Mouse (Mus musculus) heart, embryonic 14.5 days (tissue): ENCODE measurements around the gene Fam3b. TPM values are rescaled to one million over a fixed set of nuclear protein-coding genes. Genes with fewer than 3 reads are reported as not detected.

Experiments used
- ATAC-seq: fragments of 200-750 bp; cut with Nextera tagmentation; 2 replicates; pipeline ENCODE4 v1.8.0; 2017; ENCODE audit warnings: low read depth, moderate TSS enrichment; ENCODE audit not compliant: insufficient number of reproducible peaks, insufficient read depth, low FRiP score
- H3K27ac ChIP-seq, 2 experiments: fragments of 200-500 bp in 1 of 2; fragments of 300-500 bp in 1 of 2; sonication (generic) in 1 of 2; replicated peaks in 1 of 2; 2 replicates each; pipeline ENCODE4 v1.5.1; 2012 to 2014; ENCODE audit warnings: low read depth in 2 of 2, low read length in 2 of 2, control low read depth in 1 of 2, mild to moderate bottlenecking in 1 of 2, mixed read lengths in 1 of 2; ENCODE audit not compliant: control insufficient read depth in 1 of 2, insufficient read depth in 1 of 2
- H3K27me3 ChIP-seq: fragments of 300-500 bp; sonication (generic); 2 replicates; pipeline ENCODE4 v1.6.1; 2014; ENCODE audit warnings: mild to moderate bottlenecking, low read length, control low read depth; ENCODE audit not compliant: control insufficient read depth, insufficient read depth
- H3K36me3 ChIP-seq: fragments of 300-500 bp; sonication (generic); 2 replicates; pipeline ENCODE4 v1.6.1; 2014; ENCODE audit warnings: mild to moderate bottlenecking, control low read depth, low read length, mixed read lengths; ENCODE audit not compliant: control insufficient read depth, insufficient read depth
- H3K4me1 ChIP-seq, 2 experiments: fragments of 200-500 bp in 1 of 2; fragments of 300-500 bp in 1 of 2; sonication (generic) in 1 of 2; 2 replicates each; pipeline ENCODE4 v1.6.1; 2012 to 2014; ENCODE audit warnings: low read length in 2 of 2, control low read depth in 1 of 2, mixed read lengths in 1 of 2; ENCODE audit not compliant: control insufficient read depth in 2 of 2, insufficient read depth in 2 of 2
- H3K4me2 ChIP-seq: fragments of 300-500 bp; sonication (generic); 2 replicates; pipeline ENCODE4 v1.6.1; 2014; ENCODE audit warnings: mild to moderate bottlenecking, low read length
- H3K4me3 ChIP-seq, 2 experiments: fragments of 200-500 bp in 1 of 2; fragments of 300-500 bp in 1 of 2; sonication (generic) in 1 of 2; 2 replicates each; pipeline ENCODE4 v1.5.1; 2012 to 2014; ENCODE audit warnings: low read length in 2 of 2, mild to moderate bottlenecking in 2 of 2, control low read depth in 1 of 2, low read depth in 1 of 2, moderate library complexity in 1 of 2; ENCODE audit not compliant: control insufficient read depth in 1 of 2, insufficient read depth in 1 of 2
- H3K9ac ChIP-seq: fragments of 300-500 bp; sonication (generic); 2 replicates; pipeline ENCODE4 v1.6.1; 2014; ENCODE audit warnings: mild to moderate bottlenecking, low read length
- H3K9me3 ChIP-seq: fragments of 300-500 bp; sonication (generic); 2 replicates; pipeline ENCODE4 v1.6.1; 2016; ENCODE audit warnings: low read length, control low read depth; ENCODE audit not compliant: control insufficient read depth
- WGBS: fragments of 180-500 bp; shearing (Covaris S2); extraction: QIAGEN DNeasy Blood & Tissue Kit; methylation state at CpG from one replicate; pipeline ENCODE4 v1.1.7; 2014; 5-methylcytosine and 5-hydroxymethylcytosine counted together
- polyA plus RNA-seq: library from polyadenylated mRNA; unstranded; fragments of >200 nt; fragmentation: Nextera tagmentation; extraction: Ambion mirVana; gene quantifications from 2 replicates; pipeline ENCODE4 v1.2.1, GENCODE M21; 2014

Gene Fam3b
- polyA plus RNA-seq, 1 experiment from 2014 or later, result not detected

DNA sequence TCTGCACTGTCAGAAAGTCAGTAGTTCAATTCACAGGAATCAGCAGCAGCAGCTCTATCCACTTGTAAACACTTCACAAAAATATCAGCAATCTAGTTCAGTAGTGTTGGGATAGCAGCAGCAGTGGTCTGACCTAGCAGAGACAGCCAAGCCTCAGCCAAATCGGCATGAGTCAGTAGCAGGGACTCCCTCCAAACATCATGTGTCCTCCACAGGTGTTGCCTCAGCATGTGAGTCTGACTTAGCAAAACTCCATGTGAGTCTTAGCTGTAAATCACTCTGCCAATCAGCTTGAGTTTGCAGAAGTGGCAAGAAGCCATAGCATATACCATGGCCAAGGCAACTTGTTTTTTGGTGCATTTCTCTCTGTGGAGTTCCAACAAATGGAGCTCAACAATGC, 18.5 kb upstream of the Fam3b start:
- Histone ChIP-seq H3K4me2 (no peak overlapping the region), H3K36me3 (no peaks in the 10 kb centered on the region), H3K9me3 (0 out of 2 replicates have a peak, but pooled peaks cover 2% of the 10 kb centered on the region), H3K27me3 (no peaks in the 10 kb centered on the region), H3K27ac (no peak overlapping the region), H3K4me3 (no peak overlapping the region), H3K4me1 (peaks cover 25 to 29% of the 10 kb centered on the region in 2 experiments), H3K9ac (no peak overlapping the region)
- 65% methylated on average over 1 of the region's 1 CpGs for WGBS
- no peak for ATAC-seq

DNA sequence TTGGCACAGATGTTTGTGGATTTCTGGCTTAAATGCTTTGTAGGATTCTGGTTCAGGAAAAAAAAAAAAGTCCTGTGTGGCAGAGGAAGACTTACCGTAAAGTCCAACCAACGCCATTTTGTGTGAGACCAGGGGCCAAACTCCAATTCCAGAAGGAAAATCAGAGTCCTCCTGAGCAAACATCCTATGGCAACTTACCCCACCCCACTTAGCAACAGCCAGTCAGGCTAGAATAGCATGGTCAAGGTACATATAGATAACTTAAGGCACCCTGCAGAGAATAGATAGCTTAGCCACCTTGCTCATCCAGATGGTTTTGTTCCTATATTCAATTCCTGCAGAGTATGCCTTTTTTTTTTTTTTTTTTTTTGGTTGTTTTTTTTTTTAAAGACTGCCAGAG, 14.6 kb upstream of the Fam3b start:
- no peak overlapping the region for H3K4me2 ChIP-seq
- ATAC-seq, result no peak
- H3K27ac ChIP-seq, result no peak overlapping the region
- no peak overlapping the region for H3K4me3 ChIP-seq
- H3K36me3 ChIP-seq, result no peaks in the 10 kb centered on the region
- peaks cover 2% of the 10 kb centered on the region in 2 experiments for H3K4me1 ChIP-seq
- H3K9ac ChIP-seq, result no peak overlapping the region
- 83% methylated on average over 2 of the region's 2 CpGs for WGBS
- 0 out of 2 replicates have a peak, but pooled peaks cover 2% of the 10 kb centered on the region for H3K9me3 ChIP-seq
- H3K27me3 ChIP-seq, result no peaks in the 10 kb centered on the region

DNA sequence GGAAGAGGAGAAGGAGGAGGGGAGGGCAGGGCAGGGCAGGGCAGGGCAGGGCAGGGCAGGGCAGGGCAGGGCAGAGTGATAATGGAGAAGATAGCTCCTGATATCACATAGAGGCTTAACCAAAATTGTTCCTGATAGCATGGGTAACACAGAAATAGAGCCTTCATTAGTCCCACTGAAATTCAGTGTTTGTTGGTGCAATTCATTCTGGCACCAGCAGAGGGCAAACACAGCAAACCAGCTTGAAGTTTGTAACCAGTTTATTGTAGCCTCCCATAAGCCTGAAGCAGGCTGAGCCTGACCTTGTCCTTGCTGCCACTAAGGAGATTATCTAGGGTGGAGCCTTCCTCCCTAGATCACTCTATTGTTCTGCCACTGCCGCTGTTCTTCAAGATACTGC, 8.4 kb upstream of the Fam3b start:
- Histone ChIP-seq H3K36me3 (no peaks in the 10 kb centered on the region), H3K27me3 (no peaks in the 10 kb centered on the region), H3K4me1 (no peaks in the 10 kb centered on the region), H3K4me2 (no peak overlapping the region), H3K27ac (no peak overlapping the region), H3K9me3 (no peaks in the 10 kb centered on the region), H3K4me3 (no peak overlapping the region), H3K9ac (no peak overlapping the region)
- no peak for ATAC-seq
- 0% methylated on average over 1 of the region's 1 CpGs for WGBS

DNA sequence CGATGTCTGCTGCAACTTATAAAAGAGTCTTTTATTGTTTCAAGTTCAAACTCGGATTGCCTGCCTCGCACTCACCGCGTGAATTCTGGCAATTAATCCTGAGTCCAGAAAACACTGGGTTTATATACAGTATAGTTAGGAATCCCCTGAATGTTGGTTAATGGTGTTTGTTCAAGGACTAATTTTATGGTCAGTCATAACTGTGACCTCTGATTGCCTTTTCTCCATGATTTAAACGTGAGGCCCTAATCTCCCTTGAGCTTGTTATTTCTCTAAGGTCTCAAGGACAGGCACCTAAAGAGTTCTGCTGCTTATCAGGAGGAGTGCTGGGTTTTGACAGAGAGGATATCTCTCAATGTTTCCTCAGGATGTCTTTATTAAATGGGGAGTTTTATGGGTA, 7.4 kb upstream of the Fam3b start:
- Histone ChIP-seq H3K4me1 (no peaks in the 10 kb centered on the region), H3K27ac (no peak overlapping the region), H3K4me3 (no peak overlapping the region), H3K9me3 (no peaks in the 10 kb centered on the region), H3K27me3 (no peaks in the 10 kb centered on the region), H3K36me3 (no peaks in the 10 kb centered on the region), H3K9ac (no peak overlapping the region), H3K4me2 (no peak overlapping the region)
- WGBS, result 69% methylated on average over 6 of the region's 6 CpGs
- no peak for ATAC-seq

DNA sequence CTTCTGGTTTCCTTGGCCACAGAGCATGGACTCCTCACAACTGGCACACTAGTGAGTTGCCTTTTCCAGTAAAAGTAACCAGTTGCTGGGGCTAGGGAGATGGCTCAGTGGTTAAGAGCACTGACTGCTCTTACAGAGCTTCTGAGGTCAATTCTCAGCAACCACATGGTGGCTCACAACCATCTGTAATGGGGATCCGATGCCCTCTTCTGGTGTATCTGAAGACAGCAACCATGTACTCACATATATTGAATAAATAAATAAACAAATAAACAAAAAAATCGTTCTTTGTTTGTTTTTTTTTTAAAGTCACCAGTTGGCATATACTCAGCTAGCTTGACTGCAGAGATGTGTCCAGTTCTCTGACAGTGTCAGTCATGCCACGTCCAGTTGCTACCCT, 1.7 kb upstream of the Fam3b start:
- WGBS, result 73% methylated on average over 3 of the region's 3 CpGs
- Histone ChIP-seq H3K4me2 (no peak overlapping the region), H3K9me3 (no peaks in the 10 kb centered on the region), H3K36me3 (no peaks in the 10 kb centered on the region), H3K9ac (no peak overlapping the region), H3K27ac (no peak overlapping the region), H3K27me3 (no peaks in the 10 kb centered on the region), H3K4me3 (no peak overlapping the region), H3K4me1 (peaks cover 4 to 6% of the 10 kb centered on the region in 2 experiments; a peak in 2 of 4 replicates)
- ATAC-seq, result no peak

DNA sequence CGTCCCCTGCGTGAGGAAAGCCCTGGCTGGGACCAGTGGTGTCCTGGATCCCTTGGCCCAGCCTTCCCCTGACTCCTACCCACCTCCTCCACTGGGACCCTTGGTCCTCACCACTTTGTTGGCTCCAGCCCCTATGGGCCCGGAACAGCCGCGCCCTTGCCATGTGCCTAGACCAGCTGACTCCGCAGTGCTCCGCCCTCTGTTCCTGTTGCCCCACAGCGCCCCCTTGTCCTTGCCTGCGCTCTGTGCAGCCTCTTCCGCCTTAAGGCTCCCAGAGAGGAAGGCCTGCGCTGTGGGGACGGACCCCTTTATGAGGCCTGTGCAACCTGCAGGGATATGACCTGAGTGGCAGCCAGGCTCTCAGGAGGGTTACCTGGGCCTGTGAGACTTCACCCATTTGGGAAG, 2.3 kb downstream of the Fam3b start:
- WGBS, result 88% methylated on average over 12 of the region's 12 CpGs
- H3K9me3 ChIP-seq, result no peaks in the 10 kb centered on the region
- no peak overlapping the region for H3K27ac ChIP-seq
- peaks cover 4 to 6% of the 10 kb centered on the region in 2 experiments; a peak in 2 of 4 replicates for H3K4me1 ChIP-seq
- no peaks in the 10 kb centered on the region for H3K36me3 ChIP-seq
- H3K4me3 ChIP-seq, result no peak overlapping the region
- ATAC-seq, result 0 out of 2 replicates have a peak, but pooled peaks have one; percentile 21
- no peak overlapping the region for H3K4me2 ChIP-seq
- H3K27me3 ChIP-seq, result no peaks in the 10 kb centered on the region
- H3K9ac ChIP-seq, result no peak overlapping the region

DNA sequence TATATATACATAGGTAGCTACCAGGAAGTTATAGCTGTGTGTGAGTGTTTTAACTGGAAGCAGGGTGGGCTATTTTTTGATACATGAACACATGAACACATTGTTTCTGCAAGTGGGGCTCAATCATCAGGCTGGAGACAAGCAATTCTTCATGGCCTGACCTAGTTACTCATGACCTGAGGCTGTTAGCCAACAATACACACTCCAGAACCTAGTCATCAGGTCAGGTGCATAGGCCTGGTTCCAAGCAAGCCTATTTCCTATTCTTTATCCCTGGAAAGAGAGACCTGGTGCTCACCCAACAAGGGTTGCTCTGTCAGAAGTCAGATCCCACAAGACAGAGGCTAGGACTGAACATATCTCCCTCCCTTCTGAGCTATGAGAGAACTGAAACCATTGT, 3.1 kb downstream of the Fam3b start:
- no peaks in the 10 kb centered on the region for H3K9me3 ChIP-seq

DNA sequence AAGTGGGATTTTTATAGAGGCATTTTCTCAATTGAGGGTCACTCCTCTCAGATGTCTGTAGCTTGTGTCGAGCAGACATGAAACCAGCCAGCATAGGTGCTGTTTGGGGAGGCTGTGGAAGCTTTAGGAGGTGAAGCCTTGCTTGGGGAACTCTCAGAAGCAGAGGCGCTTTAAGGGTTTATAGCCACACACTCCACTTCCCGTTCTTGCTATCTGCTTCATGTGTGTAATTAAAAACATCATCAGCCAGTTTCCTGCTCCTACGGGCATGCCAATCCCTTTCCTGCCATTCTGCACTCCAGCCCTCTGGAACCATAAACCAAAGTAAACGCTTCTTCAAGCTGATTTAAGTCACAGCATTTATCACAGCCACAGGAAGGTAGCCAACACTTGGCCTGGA, 3.8 kb downstream of the Fam3b start:
- Histone ChIP-seq H3K27ac (no peak overlapping the region), H3K27me3 (no peaks in the 10 kb centered on the region), H3K9me3 (no peaks in the 10 kb centered on the region), H3K36me3 (no peaks in the 10 kb centered on the region), H3K4me1 (peaks cover 4 to 6% of the 10 kb centered on the region in 2 experiments; a peak in 2 of 4 replicates), H3K9ac (no peak overlapping the region), H3K4me3 (no peak overlapping the region), H3K4me2 (no peak overlapping the region)
- no peak for ATAC-seq
- WGBS, result 48% methylated on average over 5 of the region's 5 CpGs

More for the DNA sequence above, 3.1 kb downstream of the Fam3b start:
- Histone ChIP-seq H3K4me1 (peaks cover 4 to 6% of the 10 kb centered on the region in 2 experiments; a peak in 2 of 4 replicates), H3K4me3 (no peak overlapping the region), H3K9ac (no peak overlapping the region), H3K4me2 (no peak overlapping the region), H3K27me3 (no peaks in the 10 kb centered on the region), H3K27ac (no peak overlapping the region), H3K36me3 (no peaks in the 10 kb centered on the region)
- ATAC-seq, result no peak
